Mouse (Mus musculus) intestine, embryonic 16.5 days (tissue): ENCODE measurements at regions not wholly inside any gene's neighbourhood (a gene's known extent, or its start where the extent isn't known, plus 50 kb on each side); places are given as distances from the start of the nearest gene placed in this dataset.

Experiments used
- ATAC-seq: fragments of 200-750 bp; cut with Nextera tagmentation; 2 replicates; pipeline ENCODE4 v1.8.0; 2017; ENCODE audit warnings: moderate TSS enrichment, moderate library complexity
- H3K27ac ChIP-seq: fragments of 300-500 bp; sonication (generic); 2 replicates; pipeline ENCODE4 v1.5.1; 2014; ENCODE audit warnings: mild to moderate bottlenecking, low read length
- H3K27me3 ChIP-seq: fragments of 300-500 bp; sonication (generic); replicated peaks from 2 replicates; pipeline ENCODE4 v1.6.1; 2014; ENCODE audit warnings: low read length, control low read depth, mixed read lengths; ENCODE audit not compliant: control insufficient read depth, insufficient read depth
- H3K36me3 ChIP-seq: fragments of 300-500 bp; sonication (generic); 2 replicates; pipeline ENCODE4 v1.6.1; 2014; ENCODE audit warnings: low read length, control low read depth; ENCODE audit not compliant: control insufficient read depth, insufficient read depth
- H3K4me1 ChIP-seq: fragments of 300-500 bp; sonication (generic); 2 replicates; pipeline ENCODE4 v1.6.1; 2014; ENCODE audit warnings: low read length, control low read depth, mixed read lengths; ENCODE audit not compliant: control insufficient read depth, insufficient read depth
- H3K4me2 ChIP-seq: fragments of 300-500 bp; sonication (generic); 2 replicates; pipeline ENCODE4 v1.6.1; 2014; ENCODE audit warnings: low read depth, low read length, control low read depth
- H3K4me3 ChIP-seq: fragments of 300-500 bp; sonication (generic); 2 replicates; pipeline ENCODE4 v1.5.1; 2014; ENCODE audit warnings: mild to moderate bottlenecking, low read length
- H3K9ac ChIP-seq: fragments of 300-500 bp; sonication (generic); 2 replicates; pipeline ENCODE4 v1.6.1; 2014; ENCODE audit warnings: low read depth, low read length
- H3K9me3 ChIP-seq: fragments of 300-500 bp; sonication (generic); 2 replicates; pipeline ENCODE4 v1.6.1; 2016; ENCODE audit warnings: low read length, control low read depth; ENCODE audit not compliant: control insufficient read depth
- WGBS: fragments of 180-500 bp; shearing (Covaris S2); extraction: QIAGEN DNeasy Blood & Tissue Kit; methylation state at CpG from one replicate; pipeline ENCODE4 v1.1.7; 2014; 5-methylcytosine and 5-hydroxymethylcytosine counted together

DNA sequence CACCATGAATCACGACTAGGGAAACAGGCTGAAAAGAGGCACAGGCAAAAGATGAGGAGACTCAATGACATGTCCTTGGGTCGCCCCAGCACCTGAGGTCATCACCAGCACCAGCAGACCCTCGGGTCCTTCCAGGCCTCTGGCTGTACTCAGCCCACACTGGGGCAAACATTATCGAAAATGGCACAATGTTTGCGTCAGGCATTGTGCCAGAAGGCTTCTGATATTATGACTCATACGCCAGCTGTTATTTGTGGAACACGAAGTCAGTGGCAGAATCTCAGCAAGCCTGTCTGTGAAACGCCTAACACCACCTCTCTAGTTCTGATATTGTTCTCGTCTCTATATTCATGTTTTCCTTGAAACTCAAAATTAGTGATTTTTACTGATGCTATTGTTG is 384.8 kb downstream of the Rwdd3 start:
- Histone ChIP-seq H3K4me3 (no peak overlapping the region), H3K27ac (no peak overlapping the region), H3K27me3 (no peaks in the 10 kb centered on the region), H3K9ac (no peak overlapping the region), H3K4me1 (no peaks in the 10 kb centered on the region), H3K9me3 (no peaks in the 10 kb centered on the region), H3K4me2 (no peak overlapping the region), H3K36me3 (no peaks in the 10 kb centered on the region)
- ATAC-seq: no peak
- WGBS: 77% methylated on average over 9 of the region's 9 CpGs

GRCm38 (mm10) chr3:120781486-120781885 is 390.0 kb downstream of the Rwdd3 start:
- H3K27me3 ChIP-seq: no peaks in the 10 kb centered on the region
- H3K9ac ChIP-seq: no peak overlapping the region
- H3K27ac ChIP-seq: no peak overlapping the region
- ATAC-seq: no peak
- H3K4me3 ChIP-seq: no peak overlapping the region
- WGBS: 75% methylated on average over 6 of the region's 6 CpGs
- no peaks in the 10 kb centered on the region for H3K9me3 ChIP-seq
- no peaks in the 10 kb centered on the region for H3K4me1 ChIP-seq
- H3K4me2 ChIP-seq: no peak overlapping the region
- H3K36me3 ChIP-seq: no peaks in the 10 kb centered on the region

DNA sequence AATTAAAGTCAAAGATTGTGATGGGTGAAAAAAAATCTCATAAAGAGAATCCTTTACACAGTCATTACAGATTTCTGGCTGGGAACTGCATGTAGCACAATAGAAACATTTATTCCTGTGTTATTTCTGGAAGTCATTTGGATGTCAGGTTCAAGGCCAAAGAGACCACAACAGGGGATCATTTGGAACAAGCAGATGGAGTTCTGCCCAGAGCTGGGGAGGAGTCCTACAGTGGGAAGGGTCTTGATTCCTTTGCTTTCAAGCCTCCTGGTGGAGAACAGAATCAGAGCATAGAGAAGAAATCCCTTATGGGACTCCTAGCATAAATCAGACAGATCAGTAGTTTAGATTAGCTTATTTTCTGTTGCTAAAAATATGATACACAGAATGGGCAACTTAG is 392.4 kb downstream of the Rwdd3 start:
- H3K4me1 ChIP-seq: no peaks in the 10 kb centered on the region
- no peak overlapping the region for H3K4me3 ChIP-seq
- H3K36me3 ChIP-seq: no peaks in the 10 kb centered on the region
- H3K4me2 ChIP-seq: no peak overlapping the region
- no peaks in the 10 kb centered on the region for H3K9me3 ChIP-seq
- no peak overlapping the region for H3K27ac ChIP-seq
- H3K9ac ChIP-seq: no peak overlapping the region
- no peaks in the 10 kb centered on the region for H3K27me3 ChIP-seq
- no peak for ATAC-seq

DNA sequence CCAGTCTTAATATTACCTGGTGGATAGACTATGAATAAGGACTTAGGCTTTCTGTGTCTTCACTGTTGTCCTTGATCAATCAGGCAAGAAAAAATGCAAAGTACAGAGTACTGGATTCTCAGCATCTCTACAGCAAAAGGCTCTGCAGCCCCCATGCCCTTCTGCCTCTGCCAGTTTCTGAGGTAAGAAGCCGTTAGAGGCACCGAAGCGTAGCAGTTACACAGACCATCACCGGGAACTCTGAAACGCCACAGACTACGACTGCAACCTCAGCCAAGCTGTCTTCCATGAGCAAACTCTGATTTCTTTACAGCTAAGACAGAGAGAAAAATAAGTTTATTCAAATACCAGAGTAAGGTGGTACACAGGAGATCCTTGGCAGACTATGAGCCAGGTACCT is 396.5 kb downstream of the Rwdd3 start:
- ATAC-seq: no peak
- Histone ChIP-seq H3K4me3 (no peak overlapping the region), H3K27ac (no peak overlapping the region), H3K27me3 (no peaks in the 10 kb centered on the region), H3K4me1 (no peaks in the 10 kb centered on the region), H3K36me3 (no peaks in the 10 kb centered on the region), H3K9me3 (no peaks in the 10 kb centered on the region), H3K4me2 (no peak overlapping the region), H3K9ac (no peak overlapping the region)
- 93% methylated on average over 6 of the region's 6 CpGs for WGBS

- 62% methylated on average over 4 of the region's 4 CpGs for WGBS
Measured at GRCm38 (mm10) chr3:120761681-120762080, 409.8 kb downstream of the Rwdd3 start.

DNA sequence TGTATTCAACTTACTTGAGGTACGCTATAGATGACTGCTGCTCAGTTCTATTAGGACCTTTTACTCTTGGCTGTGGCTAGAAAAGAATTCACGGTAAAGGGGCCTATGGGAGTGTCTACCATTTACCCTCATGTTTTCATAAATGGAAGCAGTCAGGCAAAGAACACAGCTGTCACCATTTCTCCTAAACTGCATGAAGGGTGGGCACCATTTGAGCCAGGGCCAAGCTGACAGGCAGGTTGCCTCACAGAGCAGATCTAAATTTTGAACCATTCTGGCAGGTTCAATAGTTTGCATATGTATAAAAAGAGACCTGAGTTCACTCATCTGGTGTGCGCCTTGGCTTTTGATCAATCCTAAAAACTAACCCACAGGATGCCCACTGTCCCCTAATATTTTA is 410.3 kb downstream of the Rwdd3 start:
- Histone ChIP-seq H3K36me3 (no peaks in the 10 kb centered on the region), H3K4me2 (no peak overlapping the region), H3K9me3 (no peaks in the 10 kb centered on the region), H3K4me1 (no peaks in the 10 kb centered on the region), H3K9ac (no peak overlapping the region), H3K27me3 (no peaks in the 10 kb centered on the region), H3K27ac (no peak overlapping the region), H3K4me3 (no peak overlapping the region)
- 87% methylated on average over 3 of the region's 3 CpGs for WGBS
- ATAC-seq: no peak

More at GRCm38 (mm10) chr3:120761681-120762080, 409.8 kb downstream of the Rwdd3 start:
- Histone ChIP-seq H3K4me2 (no peak overlapping the region), H3K36me3 (no peaks in the 10 kb centered on the region), H3K9me3 (no peaks in the 10 kb centered on the region), H3K27ac (no peak overlapping the region), H3K4me1 (no peaks in the 10 kb centered on the region), H3K4me3 (no peak overlapping the region), H3K27me3 (no peaks in the 10 kb centered on the region), H3K9ac (no peak overlapping the region)
- no peak for ATAC-seq

DNA sequence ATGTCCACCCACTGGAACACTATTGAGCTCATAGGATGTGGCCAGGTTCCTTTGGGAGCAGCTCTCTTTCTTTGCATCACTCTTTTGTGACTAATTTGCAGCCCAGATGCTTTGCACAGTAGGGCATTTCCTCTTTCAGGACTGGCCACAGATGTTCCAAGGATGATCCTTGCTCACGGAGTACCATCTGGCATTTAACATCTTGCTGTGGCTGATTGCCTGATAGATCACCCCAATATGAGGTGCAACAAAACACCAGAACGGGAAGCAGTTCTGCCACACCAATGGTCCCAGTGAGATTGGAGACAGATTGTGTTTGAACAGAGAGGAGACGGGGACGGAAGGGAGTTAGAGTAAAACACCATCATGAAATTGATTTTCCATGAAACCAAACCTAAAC is 423.0 kb downstream of the Rwdd3 start:
- Histone ChIP-seq H3K27ac (no peak overlapping the region), H3K36me3 (no peaks in the 10 kb centered on the region), H3K4me3 (no peak overlapping the region), H3K27me3 (no peaks in the 10 kb centered on the region), H3K4me2 (no peak overlapping the region), H3K9ac (no peak overlapping the region), H3K4me1 (no peaks in the 10 kb centered on the region), H3K9me3 (no peaks in the 10 kb centered on the region)
- 82% methylated on average over 4 of the region's 4 CpGs for WGBS
- no peak for ATAC-seq

GRCm38 (mm10) chr3:120747678-120748077 is 423.8 kb downstream of the Rwdd3 start:
- 88% methylated on average over 4 of the region's 4 CpGs for WGBS
- no peak overlapping the region for H3K27ac ChIP-seq

DNA sequence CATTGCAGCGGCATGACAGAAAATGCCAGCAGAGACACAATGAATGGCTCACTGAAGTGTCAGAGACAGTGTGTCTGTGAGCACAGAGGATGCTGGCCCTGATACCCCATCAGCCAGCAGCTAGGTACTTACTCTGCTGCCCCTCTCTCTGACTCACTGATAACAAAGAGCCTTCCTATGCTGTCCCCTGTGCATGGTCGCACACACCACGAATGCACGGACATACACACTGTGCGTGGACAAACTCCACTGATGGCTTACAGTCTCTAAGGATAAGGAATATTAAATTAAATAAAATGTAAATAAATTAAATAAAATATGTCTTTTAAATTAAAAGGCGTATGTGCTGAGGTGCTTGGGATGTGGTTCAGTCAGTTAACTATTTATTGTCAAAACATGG is 438.2 kb downstream of the Rwdd3 start:
- no peak overlapping the region for H3K27ac ChIP-seq
- no peak for ATAC-seq
- H3K9ac ChIP-seq: no peak overlapping the region
- no peaks in the 10 kb centered on the region for H3K27me3 ChIP-seq
- no peak overlapping the region for H3K4me3 ChIP-seq
- H3K4me2 ChIP-seq: no peak overlapping the region
- 93% methylated on average over 6 of the region's 6 CpGs for WGBS
- H3K36me3 ChIP-seq: no peaks in the 10 kb centered on the region
- no peaks in the 10 kb centered on the region for H3K9me3 ChIP-seq
- H3K4me1 ChIP-seq: no peaks in the 10 kb centered on the region

More at GRCm38 (mm10) chr3:120747678-120748077, 423.8 kb downstream of the Rwdd3 start:
- Histone ChIP-seq H3K27me3 (no peaks in the 10 kb centered on the region), H3K4me2 (no peak overlapping the region), H3K36me3 (no peaks in the 10 kb centered on the region), H3K4me3 (no peak overlapping the region), H3K9ac (no peak overlapping the region), H3K9me3 (no peaks in the 10 kb centered on the region), H3K4me1 (no peaks in the 10 kb centered on the region)
- no peak for ATAC-seq

DNA sequence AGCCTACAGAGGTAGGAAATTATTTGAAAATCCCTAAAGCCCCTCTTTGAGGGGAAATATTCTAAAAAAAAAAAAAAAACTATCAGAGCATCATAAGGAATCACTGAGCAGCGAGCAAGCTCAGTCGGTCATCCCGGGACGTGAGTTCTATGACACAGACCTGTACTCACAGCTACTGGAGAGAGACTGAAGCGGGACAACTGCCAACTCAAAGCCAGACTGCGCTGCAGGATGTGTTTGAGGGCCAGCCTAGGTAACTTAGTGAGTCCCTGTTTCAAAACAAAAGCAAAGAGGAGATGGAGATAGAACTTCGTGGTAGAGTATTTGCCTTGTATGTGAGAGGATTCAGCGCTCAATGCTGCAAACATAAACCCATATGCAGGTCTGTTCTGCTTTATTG is 439.1 kb downstream of the Rwdd3 start:
- Histone ChIP-seq H3K36me3 (no peaks in the 10 kb centered on the region), H3K4me1 (no peaks in the 10 kb centered on the region), H3K9ac (no peak overlapping the region), H3K4me2 (no peak overlapping the region), H3K27ac (no peak overlapping the region), H3K9me3 (no peaks in the 10 kb centered on the region), H3K4me3 (no peak overlapping the region), H3K27me3 (no peaks in the 10 kb centered on the region)
- no peak for ATAC-seq
- 93% methylated on average over 8 of the region's 8 CpGs for WGBS
